Mouse (Mus musculus): ENCODE data around the gene Lpcat2. TPM values are rescaled to one million over a fixed set of nuclear protein-coding genes. Genes with fewer than 3 reads are reported as not detected.

Lpcat2 gene
- polyA plus RNA-seq, 1 experiment from 2014 or later, result 9.2 TPM

- no peak for ATAC-seq (replicated peaks; ENCODE audit: low FRiP score, low read depth)
- Histone ChIP-seq H3K9ac (ENCODE audit: low read depth, low read length) (no peak overlapping the region), H3K4me2 (ENCODE audit: low read length) (no peak overlapping the region), H3K4me3 (replicated peaks; ENCODE audit: low read depth, low read length) (no peak overlapping the region), H3K4me1 (replicated peaks; ENCODE audit: insufficient read depth, low read length) (no peaks in the 10 kb centered on the region), H3K9me3 (replicated peaks; ENCODE audit: low read length) (no peaks in the 10 kb centered on the region), H3K27me3 (ENCODE audit: insufficient read depth, low read length) (no peaks in the 10 kb centered on the region), H3K27ac (no peak overlapping the region), H3K36me3 (ENCODE audit: insufficient read depth, low read length) (no peaks in the 10 kb centered on the region)
- WGBS, result 86% methylated on average over 11 of the region's 11 CpGs
- TF ChIP-seq CTCF (IDR thresholded peaks at IDR 0.05; ENCODE audit: low read depth), result no peak
- DNase-seq (ENCODE audit: low spot score), result no peak
Measured at GRCm38 (mm10) chr8:92903488-92904135, 48.5 kb downstream of the Lpcat2 start.

DNA sequence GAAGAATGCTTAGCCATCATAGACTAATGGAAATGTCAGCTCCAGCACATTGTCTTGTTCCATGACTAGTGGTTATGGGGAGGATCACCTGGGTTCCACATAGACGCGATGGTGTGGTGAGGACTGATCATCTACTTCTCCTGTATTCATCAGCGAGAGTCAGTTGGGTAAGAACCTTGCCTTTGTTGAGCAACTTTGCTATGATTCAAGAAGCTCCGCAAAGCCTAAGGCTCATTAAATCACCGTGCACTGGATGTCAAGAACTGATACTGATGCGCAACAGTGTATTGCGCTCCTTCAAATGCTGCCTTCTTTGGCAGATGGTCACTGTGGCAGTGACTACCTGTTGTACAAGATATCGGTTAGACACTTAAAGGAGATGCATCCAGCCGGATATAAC lies 51.4 kb downstream of the Lpcat2 start:
- H3K9ac ChIP-seq (ENCODE audit: low read depth, low read length), result no peak overlapping the region
- no peak for TF ChIP-seq CTCF (IDR thresholded peaks at IDR 0.05; ENCODE audit: low read depth)
- WGBS, result 96% methylated on average over 9 of the region's 9 CpGs

DNA sequence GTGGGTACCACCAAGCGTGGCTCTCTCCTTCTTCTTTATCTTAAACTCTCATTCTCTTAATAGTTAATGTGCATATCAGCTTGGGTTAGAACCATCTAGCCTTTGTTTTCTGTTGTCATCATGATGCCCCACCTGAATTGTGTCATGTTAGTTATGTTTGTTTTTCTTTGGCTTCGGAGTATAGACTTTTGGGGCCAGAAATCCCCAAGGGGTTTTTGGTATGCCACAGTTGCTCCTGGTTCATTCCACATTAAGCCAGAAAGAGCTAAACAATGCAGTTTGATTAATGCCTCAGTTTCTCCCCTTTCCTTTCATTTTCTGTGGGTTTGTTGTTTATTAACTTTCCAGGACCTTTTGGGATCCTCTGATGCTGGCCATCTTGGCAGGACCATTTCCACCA lies 53.3 kb downstream of the Lpcat2 start:
- Histone ChIP-seq H3K27me3 (ENCODE audit: insufficient read depth, low read length) (no peaks in the 10 kb centered on the region), H3K9ac (ENCODE audit: low read depth, low read length) (no peak overlapping the region), H3K36me3 (ENCODE audit: insufficient read depth, low read length) (no peaks in the 10 kb centered on the region), H3K9me3 (replicated peaks; ENCODE audit: low read length) (no peaks in the 10 kb centered on the region), H3K27ac (no peak overlapping the region), H3K4me3 (replicated peaks; ENCODE audit: low read depth, low read length) (no peak overlapping the region), H3K4me2 (ENCODE audit: low read length) (no peak overlapping the region), H3K4me1 (replicated peaks; ENCODE audit: insufficient read depth, low read length) (no peaks in the 10 kb centered on the region)
- no peak for ATAC-seq (replicated peaks; ENCODE audit: low FRiP score, low read depth)
- WGBS, result 82% methylated on average over 2 of the region's 2 CpGs
- TF ChIP-seq CTCF (IDR thresholded peaks at IDR 0.05; ENCODE audit: low read depth), result no peak
- no peak for DNase-seq (ENCODE audit: low spot score)

More for the DNA sequence above, 51.4 kb downstream of the Lpcat2 start:
- H3K4me3 ChIP-seq (replicated peaks; ENCODE audit: low read depth, low read length), result no peak overlapping the region
- H3K27ac ChIP-seq, result no peak overlapping the region
- no peak overlapping the region for H3K4me2 ChIP-seq (ENCODE audit: low read length)
- no peaks in the 10 kb centered on the region for H3K36me3 ChIP-seq (ENCODE audit: insufficient read depth, low read length)
- H3K27me3 ChIP-seq (ENCODE audit: insufficient read depth, low read length), result no peaks in the 10 kb centered on the region
- DNase-seq (ENCODE audit: low spot score), result no peak
- ATAC-seq (replicated peaks; ENCODE audit: low FRiP score, low read depth), result no peak
- H3K4me1 ChIP-seq (replicated peaks; ENCODE audit: insufficient read depth, low read length), result no peaks in the 10 kb centered on the region
- no peaks in the 10 kb centered on the region for H3K9me3 ChIP-seq (replicated peaks; ENCODE audit: low read length)

DNA sequence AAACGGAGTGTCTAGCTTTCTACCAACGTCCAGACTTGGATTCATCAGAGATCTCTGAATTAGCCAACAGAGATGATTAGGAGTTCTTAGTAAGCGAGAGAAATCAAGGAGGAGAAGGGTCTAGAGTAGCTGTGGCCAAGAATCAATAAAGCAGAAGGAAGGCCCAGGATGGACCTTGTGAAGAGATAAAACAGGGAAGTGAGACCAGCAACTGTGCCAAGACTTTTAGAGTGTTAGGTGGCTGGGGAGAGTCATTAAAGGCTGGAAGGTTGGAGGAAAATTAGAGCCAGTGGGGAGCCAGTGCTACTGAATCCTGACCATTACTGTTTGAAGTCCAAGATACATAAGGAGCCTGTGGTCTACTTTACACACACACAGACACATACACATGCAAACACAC lies 56.3 kb downstream of the Lpcat2 start:
- no peak for ATAC-seq (replicated peaks; ENCODE audit: low FRiP score, low read depth)
- 93% methylated on average over 3 of the region's 3 CpGs for WGBS
- no peak overlapping the region for H3K27ac ChIP-seq
- H3K27me3 ChIP-seq (ENCODE audit: insufficient read depth, low read length), result no peaks in the 10 kb centered on the region
- TF ChIP-seq CTCF (IDR thresholded peaks at IDR 0.05; ENCODE audit: low read depth), result no peak
- no peak overlapping the region for H3K4me2 ChIP-seq (ENCODE audit: low read length)
- no peaks in the 10 kb centered on the region for H3K36me3 ChIP-seq (ENCODE audit: insufficient read depth, low read length)
- no peaks in the 10 kb centered on the region for H3K9me3 ChIP-seq (replicated peaks; ENCODE audit: low read length)
- no peaks in the 10 kb centered on the region for H3K4me1 ChIP-seq (replicated peaks; ENCODE audit: insufficient read depth, low read length)
- no peak for DNase-seq (ENCODE audit: low spot score)
- H3K9ac ChIP-seq (ENCODE audit: low read depth, low read length), result no peak overlapping the region
- H3K4me3 ChIP-seq (replicated peaks; ENCODE audit: low read depth, low read length), result no peak overlapping the region

DNA sequence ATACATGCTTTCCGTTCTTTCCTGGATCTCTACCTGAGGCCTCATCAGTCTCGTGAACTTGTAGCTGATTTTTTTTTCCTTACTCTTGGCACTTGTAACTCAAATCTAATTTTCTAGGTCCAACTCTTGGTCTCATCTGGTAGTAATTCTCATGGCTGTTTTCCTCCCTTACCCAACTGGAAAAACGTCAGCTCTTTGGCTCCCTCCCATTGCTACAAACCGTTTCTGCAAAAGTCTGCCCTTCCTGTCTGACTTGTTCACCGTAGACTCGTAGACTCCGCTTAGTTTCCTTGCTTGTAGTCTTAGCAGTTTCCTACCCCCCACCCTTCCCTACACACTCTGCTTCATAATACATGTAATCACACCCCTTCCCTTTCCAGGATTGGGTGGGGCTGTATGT lies 58.3 kb downstream of the Lpcat2 start:
- ATAC-seq (replicated peaks; ENCODE audit: low FRiP score, low read depth), result no peak
- no peak overlapping the region for H3K4me3 ChIP-seq (replicated peaks; ENCODE audit: low read depth, low read length)
- no peak overlapping the region for H3K9ac ChIP-seq (ENCODE audit: low read depth, low read length)
- no peak for TF ChIP-seq CTCF (IDR thresholded peaks at IDR 0.05; ENCODE audit: low read depth)
- H3K27me3 ChIP-seq (ENCODE audit: insufficient read depth, low read length), result no peaks in the 10 kb centered on the region
- no peak for DNase-seq (ENCODE audit: low spot score)
- 76% methylated on average over 7 of the region's 7 CpGs for WGBS
- no peaks in the 10 kb centered on the region for H3K36me3 ChIP-seq (ENCODE audit: insufficient read depth, low read length)
- no peaks in the 10 kb centered on the region for H3K9me3 ChIP-seq (replicated peaks; ENCODE audit: low read length)
- H3K4me1 ChIP-seq (replicated peaks; ENCODE audit: insufficient read depth, low read length), result no peaks in the 10 kb centered on the region
- H3K4me2 ChIP-seq (ENCODE audit: low read length), result no peak overlapping the region
- no peak overlapping the region for H3K27ac ChIP-seq

GRCm38 (mm10) chr8:92916082-92916481 lies 60.9 kb downstream of the Lpcat2 start:
- no peak for TF ChIP-seq CTCF (IDR thresholded peaks at IDR 0.05; ENCODE audit: low read depth)
- WGBS, result 81% methylated on average over 3 of the region's 3 CpGs
- Histone ChIP-seq H3K4me3 (replicated peaks; ENCODE audit: low read depth, low read length) (no peak overlapping the region), H3K27ac (no peak overlapping the region), H3K27me3 (ENCODE audit: insufficient read depth, low read length) (no peaks in the 10 kb centered on the region), H3K4me2 (ENCODE audit: low read length) (no peak overlapping the region), H3K4me1 (replicated peaks; ENCODE audit: insufficient read depth, low read length) (no peaks in the 10 kb centered on the region), H3K9ac (ENCODE audit: low read depth, low read length) (no peak overlapping the region), H3K36me3 (ENCODE audit: insufficient read depth, low read length) (no peaks in the 10 kb centered on the region), H3K9me3 (replicated peaks; ENCODE audit: low read length) (no peaks in the 10 kb centered on the region)
- DNase-seq (ENCODE audit: low spot score), result no peak
- no peak for ATAC-seq (replicated peaks; ENCODE audit: low FRiP score, low read depth)

DNA sequence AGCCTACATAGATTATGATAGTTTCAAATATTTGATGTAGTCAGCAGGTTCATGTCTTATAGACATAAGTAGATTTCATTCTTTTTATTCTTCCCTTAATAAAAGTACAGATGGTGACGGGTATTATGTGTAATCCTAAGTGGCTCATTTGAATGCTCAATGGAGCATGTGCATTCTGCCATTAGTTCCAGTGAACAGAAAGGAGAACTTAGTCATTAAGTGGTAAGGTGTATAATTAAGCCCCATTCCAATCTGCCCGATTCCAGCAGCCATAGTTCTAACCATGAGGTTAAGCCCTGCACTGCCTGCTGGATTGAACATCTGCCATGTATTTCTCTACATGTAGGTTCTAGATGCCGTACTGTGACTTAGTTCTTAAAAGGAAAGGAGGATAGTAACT lies 66.6 kb downstream of the Lpcat2 start:
- no peaks in the 10 kb centered on the region for H3K36me3 ChIP-seq (ENCODE audit: insufficient read depth, low read length)
- no peak for TF ChIP-seq CTCF (IDR thresholded peaks at IDR 0.05; ENCODE audit: low read depth)
- H3K9me3 ChIP-seq (replicated peaks; ENCODE audit: low read length), result no peaks in the 10 kb centered on the region
- no peak overlapping the region for H3K9ac ChIP-seq (ENCODE audit: low read depth, low read length)
- H3K4me2 ChIP-seq (ENCODE audit: low read length), result no peak overlapping the region
- no peak for DNase-seq (ENCODE audit: low spot score)
- 75% methylated on average over 3 of the region's 3 CpGs for WGBS
- ATAC-seq (replicated peaks; ENCODE audit: low FRiP score, low read depth), result no peak
- no peaks in the 10 kb centered on the region for H3K4me1 ChIP-seq (replicated peaks; ENCODE audit: insufficient read depth, low read length)
- no peaks in the 10 kb centered on the region for H3K27me3 ChIP-seq (ENCODE audit: insufficient read depth, low read length)
- no peak overlapping the region for H3K4me3 ChIP-seq (replicated peaks; ENCODE audit: low read depth, low read length)
- H3K27ac ChIP-seq, result no peak overlapping the region

All from kidney, postnatal 0 days (tissue).